ENCODE assay signal across 21 mouse cellular contexts in the genomic region with DNA sequence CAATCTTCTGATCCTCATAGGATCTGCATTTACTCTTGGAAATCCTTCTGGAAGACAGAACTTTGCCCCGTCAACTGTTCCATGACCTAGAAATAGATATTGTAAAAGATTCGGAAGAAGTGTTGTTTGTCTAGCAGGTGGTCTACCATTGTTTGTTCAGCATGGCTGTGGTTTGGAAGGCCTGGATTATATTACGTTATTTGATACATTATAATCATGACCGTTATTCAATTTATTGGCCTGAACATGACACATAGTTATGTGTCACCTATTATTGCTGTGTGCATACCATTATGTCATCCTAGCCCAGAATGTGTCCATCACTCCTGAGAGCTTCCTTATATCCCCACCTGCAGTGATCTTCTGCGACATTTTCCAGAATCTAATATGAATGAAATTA.
"Had no signal": no experiment of that assay in that cellular context is flagged by ENCODE, and none has a peak within 500 bp of the region (broad histone marks: within the 10 kb centered on the region; RNA-seq: fewer than 3 reads in every experiment).

No protein-coding gene starts in this region.

- DNase-seq: liver, postnatal 0 days; lung, adult 2 months; lung, postnatal 14 days; lung, postnatal 36 days; retina, postnatal 1 day; right cerebral cortex, adult 18-20 months; right cerebral cortex, postnatal 25 days; right cerebral cortex, postnatal 4 days; spleen, adult 18-20 months; thymus, adult 18-20 months; thymus, postnatal 14 days; thymus, postnatal 36 days had no signal

- H3K27me3 ChIP-seq: lung, embryonic 15.5 days; megakaryocyte, embryonic 14.5 days; midbrain, embryonic 13.5 days; midbrain, embryonic 15.5 days; neural tube, embryonic 13.5 days; neural tube, embryonic 15.5 days had no signal

- H3K4me3 ChIP-seq: lung, embryonic 15.5 days; megakaryocyte, embryonic 14.5 days; midbrain, embryonic 13.5 days; midbrain, embryonic 15.5 days; neural tube, embryonic 13.5 days; neural tube, embryonic 15.5 days had no signal

- H3K36me3 ChIP-seq: lung, embryonic 15.5 days; midbrain, embryonic 13.5 days; midbrain, embryonic 15.5 days; neural tube, embryonic 13.5 days; neural tube, embryonic 15.5 days had no signal

- H3K4me2 ChIP-seq: lung, embryonic 15.5 days; midbrain, embryonic 11.5 days; midbrain, embryonic 13.5 days; midbrain, embryonic 15.5 days; neural tube, embryonic 13.5 days; neural tube, embryonic 15.5 days had no signal

- ATAC-seq: liver, postnatal 0 days; lung, postnatal 0 days; midbrain, embryonic 13.5 days; midbrain, embryonic 15.5 days had no signal

- H3K9ac ChIP-seq: liver, postnatal 0 days; lung, embryonic 15.5 days; midbrain, embryonic 13.5 days; midbrain, embryonic 15.5 days; neural tube, embryonic 13.5 days; neural tube, embryonic 15.5 days had no signal

- H3K27ac ChIP-seq: lung, embryonic 15.5 days; macrophage; midbrain, embryonic 13.5 days; midbrain, embryonic 15.5 days; neural tube, embryonic 13.5 days; neural tube, embryonic 15.5 days had no signal

- H3K9me3 ChIP-seq: lung, embryonic 15.5 days; megakaryocyte, embryonic 14.5 days; midbrain, embryonic 13.5 days; midbrain, embryonic 15.5 days; neural tube, embryonic 13.5 days; neural tube, embryonic 15.5 days had no signal
